Mouse (Mus musculus): ENCODE results near the gene Emd. TPM values are rescaled to one million over a fixed set of nuclear protein-coding genes. Genes with fewer than 3 reads are reported as not detected.

Emd gene
- polyA plus RNA-seq, 1 experiment from 2014 or later: 13.2 TPM

DNA sequence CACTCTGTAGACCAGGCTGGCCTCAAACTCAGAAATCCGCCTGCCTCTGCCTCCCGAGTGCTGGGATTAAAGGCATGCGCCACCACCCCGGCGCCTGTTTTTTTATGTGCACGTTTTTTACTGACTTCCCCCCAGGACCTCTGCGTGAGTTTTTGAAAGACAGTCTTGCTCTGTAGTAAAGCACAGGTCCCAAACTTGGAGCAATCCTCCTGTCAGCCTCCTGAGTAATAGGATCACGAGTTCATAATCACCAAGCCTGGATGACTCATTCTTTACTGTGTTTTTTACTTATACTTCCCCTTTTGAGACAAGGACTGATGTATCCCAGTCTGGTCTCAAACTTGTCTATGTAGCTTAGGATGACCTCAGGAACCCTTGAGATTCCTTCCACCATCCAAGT is 23.4 kb downstream of the Emd start:
- H3K27ac ChIP-seq (replicated peaks): no peak overlapping the region
- H3K36me3 ChIP-seq: no peaks in the 10 kb centered on the region
- no peak overlapping the region for H3K4me2 ChIP-seq
- H3K9ac ChIP-seq (replicated peaks): no peak overlapping the region
- no peak for ATAC-seq (ENCODE audit: low FRiP score)
- peaks cover 8% of the 10 kb centered on the region; the same call in 1 of the 2 replicates for H3K4me1 ChIP-seq
- no peak overlapping the region for H3K4me3 ChIP-seq (replicated peaks)
- WGBS: 76% methylated on average over 8 of the region's 8 CpGs
- no peaks in the 10 kb centered on the region for H3K9me3 ChIP-seq (replicated peaks)
- no peaks in the 10 kb centered on the region for H3K27me3 ChIP-seq (replicated peaks)

DNA sequence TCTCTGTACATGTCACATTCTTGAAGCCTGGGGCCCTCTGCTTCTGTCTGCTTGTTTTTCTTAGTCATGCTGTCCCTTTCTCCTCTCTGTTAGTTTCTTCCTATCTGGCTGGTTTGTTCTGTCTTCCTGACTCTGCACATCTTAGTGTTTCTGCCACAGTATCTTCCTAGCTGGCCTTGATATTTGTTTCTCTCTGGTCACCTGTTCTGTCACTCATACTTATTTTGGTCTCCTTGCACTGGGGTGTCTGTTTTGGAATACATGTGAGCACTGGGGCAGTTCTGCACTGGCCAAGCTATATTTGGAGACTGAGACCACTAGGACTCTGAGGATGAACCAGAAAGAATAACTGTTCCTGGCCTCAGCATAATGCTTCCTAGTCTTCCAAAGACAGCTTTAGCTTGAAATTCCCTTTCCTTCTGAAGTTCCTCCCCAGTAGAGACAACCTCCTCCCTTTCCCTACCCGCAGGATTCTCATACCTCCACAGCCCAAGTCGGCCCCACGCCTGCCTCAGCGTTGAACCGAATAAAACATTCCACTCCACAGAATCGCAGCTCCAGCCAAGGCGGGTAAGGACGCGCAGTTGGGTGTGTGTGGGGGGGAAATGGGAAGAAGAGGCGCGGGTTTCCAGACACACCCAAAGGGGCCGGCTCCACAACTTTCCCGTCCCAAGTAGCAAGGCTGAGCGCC is 26.7 kb downstream of the Emd start:
- WGBS: 17% methylated on average over 14 of the region's 14 CpGs
- peaks cover 19% of the 10 kb centered on the region for H3K4me1 ChIP-seq
- H3K27ac ChIP-seq (replicated peaks): peak overlapping the region; percentile 85; the same call in 1 of the 2 replicates
- peak overlapping the region; percentile 60 for H3K4me3 ChIP-seq (replicated peaks)
- peak; percentile 5; the same call in 1 of the 2 replicates for ATAC-seq (ENCODE audit: low FRiP score)
- peak overlapping the region; percentile 67 for H3K4me2 ChIP-seq
- H3K36me3 ChIP-seq: no peaks in the 10 kb centered on the region
- H3K9me3 ChIP-seq (replicated peaks): no peaks in the 10 kb centered on the region
- H3K27me3 ChIP-seq (replicated peaks): no peaks in the 10 kb centered on the region
- H3K9ac ChIP-seq (replicated peaks): peak overlapping the region; percentile 60

DNA sequence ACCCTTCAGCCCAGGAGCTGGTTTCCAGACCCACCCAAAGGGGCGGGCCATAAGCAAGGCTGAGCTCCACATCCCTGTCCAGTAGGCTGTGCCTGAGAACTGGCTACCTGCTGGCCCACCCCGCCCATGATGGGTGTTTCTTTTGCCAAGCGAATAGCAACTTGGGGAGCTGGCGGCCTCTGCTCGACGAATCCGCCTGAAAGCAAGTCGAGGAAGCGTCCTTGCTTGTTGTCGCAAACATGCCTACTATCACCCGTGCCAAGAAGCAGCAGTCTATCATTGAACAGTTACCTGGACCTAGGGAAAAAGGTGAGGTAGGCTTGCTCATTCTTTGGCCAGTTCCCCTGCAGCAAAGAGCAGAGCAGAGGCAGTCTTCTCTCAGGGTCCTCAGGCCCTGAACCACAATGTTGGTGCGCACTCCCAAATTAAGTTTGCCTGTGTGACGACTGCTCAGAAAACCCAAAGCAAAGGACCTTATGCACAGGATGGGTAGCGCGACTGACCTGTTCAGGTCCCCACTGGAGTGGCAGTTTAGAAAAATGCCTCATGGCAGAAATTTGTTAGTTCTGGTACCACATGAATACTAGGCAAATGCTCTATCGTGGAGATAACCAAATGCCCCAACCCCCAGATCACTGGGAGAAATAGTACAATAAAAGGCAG is 27.4 kb downstream of the Emd start, which contains the start of the genes Taz and Dnase1l1:
Gene Taz, plus strand, starts transcription at position 181 of the 663 bp plus-strand sequence.
Gene Dnase1l1, minus strand, starts transcription at position 606 of the 663 bp plus-strand sequence.
- Histone ChIP-seq H3K9ac (replicated peaks) (peak within 1 kb of the TSS; percentile 60), H3K4me2 (peak within 1 kb of the TSS; percentile 67), H3K36me3 (no peaks in the 10 kb centered on the region), H3K4me1 (peaks cover 19% of the 10 kb centered on the region), H3K9me3 (replicated peaks) (no peaks in the 10 kb centered on the region), H3K27me3 (replicated peaks) (no peaks in the 10 kb centered on the region), H3K4me3 (replicated peaks) (peak within 1 kb of the TSS; percentile 60), H3K27ac (replicated peaks) (peak within 1 kb of the TSS; percentile 85)
- peak; percentile 65 for ATAC-seq (ENCODE audit: low FRiP score)
- WGBS: 21% methylated on average over 16 of the region's 16 CpGs

DNA sequence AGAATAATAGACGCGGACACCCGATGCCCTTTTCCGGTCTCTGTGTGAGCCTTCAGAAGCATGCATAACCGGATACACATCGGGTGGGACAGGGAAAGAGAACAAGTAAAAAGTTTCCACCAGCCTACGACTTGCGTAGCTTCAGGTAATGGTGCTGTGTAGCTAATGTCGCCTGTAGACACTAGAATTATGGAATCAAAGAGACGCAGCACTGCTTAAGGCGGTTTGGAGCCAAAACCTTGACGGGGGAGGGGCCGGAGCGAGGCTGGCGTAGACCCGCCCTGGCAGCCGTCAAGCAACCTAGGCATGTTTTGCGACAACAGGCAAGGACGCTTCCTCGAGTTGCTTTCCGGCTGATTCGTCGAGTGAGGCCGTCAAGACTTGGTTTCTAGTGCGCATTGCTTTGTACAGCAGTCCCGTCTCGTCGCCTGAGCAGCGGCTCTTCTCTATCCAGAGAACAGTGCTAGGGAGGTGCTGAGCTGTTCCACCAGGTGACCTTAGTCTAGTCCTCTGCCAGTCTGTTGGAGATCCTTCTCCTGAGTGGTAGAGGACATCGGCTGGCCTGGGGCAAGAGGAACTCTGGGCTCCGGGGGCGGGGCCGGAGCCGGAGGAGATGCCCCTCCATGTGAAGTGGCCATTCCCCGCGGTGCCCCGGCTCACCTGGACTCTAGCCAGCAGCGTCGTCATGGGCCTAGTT is 28.1 kb downstream of the Emd start:
- 25% methylated on average over 39 of the region's 39 CpGs for WGBS
- peak overlapping the region; percentile 67 for H3K4me2 ChIP-seq
- H3K9ac ChIP-seq (replicated peaks): peak overlapping the region; percentile 60
- H3K4me3 ChIP-seq (replicated peaks): peak overlapping the region; percentile 60
- H3K9me3 ChIP-seq (replicated peaks): no peaks in the 10 kb centered on the region
- H3K27ac ChIP-seq (replicated peaks): peak overlapping the region; percentile 85
- peak; percentile 88 for ATAC-seq (ENCODE audit: low FRiP score)
- H3K4me1 ChIP-seq: peaks cover 19% of the 10 kb centered on the region
- H3K27me3 ChIP-seq (replicated peaks): no peaks in the 10 kb centered on the region
- no peaks in the 10 kb centered on the region for H3K36me3 ChIP-seq

DNA sequence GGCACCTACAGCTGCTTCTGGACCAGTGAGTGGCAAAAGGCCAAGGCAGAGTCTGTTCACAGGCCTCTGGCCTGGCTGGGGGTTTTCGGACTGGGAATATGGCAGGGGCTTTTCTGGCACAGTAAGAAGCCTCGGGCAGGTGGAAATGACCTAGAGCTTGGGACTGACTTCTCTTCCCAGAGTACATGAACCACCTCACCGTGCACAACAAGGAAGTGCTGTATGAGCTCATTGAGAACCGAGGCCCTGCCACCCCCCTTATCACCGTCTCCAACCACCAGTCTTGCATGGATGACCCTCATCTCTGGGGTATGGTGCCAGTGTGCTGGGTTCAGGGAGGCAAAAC is 28.6 kb downstream of the Emd start:
- Histone ChIP-seq H3K9me3 (replicated peaks) (no peaks in the 10 kb centered on the region), H3K9ac (replicated peaks) (peak overlapping the region; percentile 60), H3K27me3 (replicated peaks) (no peaks in the 10 kb centered on the region), H3K4me1 (peaks cover 19% of the 10 kb centered on the region), H3K36me3 (no peaks in the 10 kb centered on the region), H3K4me3 (replicated peaks) (peak overlapping the region; percentile 60), H3K4me2 (peak overlapping the region; percentile 67), H3K27ac (replicated peaks) (peak overlapping the region; percentile 85)
- 20% methylated on average over 5 of the region's 5 CpGs for WGBS
- ATAC-seq (ENCODE audit: low FRiP score): peak; percentile 49

DNA sequence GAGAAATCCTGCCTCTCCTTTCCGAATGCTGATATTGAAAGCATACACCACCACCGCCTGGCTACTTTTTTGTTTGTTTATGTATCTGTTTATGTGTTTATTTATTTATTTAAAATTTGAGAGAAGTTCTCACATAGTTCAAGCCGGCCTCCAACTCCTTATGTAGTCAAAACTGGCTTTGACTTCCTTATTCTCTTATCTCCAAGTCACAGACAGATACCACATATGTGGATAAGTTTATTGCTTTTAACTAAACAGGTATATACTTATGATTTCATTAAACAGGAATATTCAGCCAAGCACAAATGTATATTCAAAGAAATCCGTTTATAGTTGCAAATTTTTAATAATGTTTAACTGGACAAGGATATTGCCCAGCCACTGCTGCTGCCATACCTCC is 38.9 kb downstream of the Emd start:
- no peak for ATAC-seq (ENCODE audit: low FRiP score)
- no peak overlapping the region for H3K4me3 ChIP-seq (replicated peaks)
- no peaks in the 10 kb centered on the region for H3K27me3 ChIP-seq (replicated peaks)
- H3K9me3 ChIP-seq (replicated peaks): no peaks in the 10 kb centered on the region
- H3K9ac ChIP-seq (replicated peaks): no peak overlapping the region
- H3K27ac ChIP-seq (replicated peaks): no peak overlapping the region
- H3K4me1 ChIP-seq: peaks cover 5% of the 10 kb centered on the region
- H3K36me3 ChIP-seq: peaks cover 4% of the 10 kb centered on the region; the same call in 1 of the 2 replicates
- 77% methylated on average over 4 of the region's 4 CpGs for WGBS
- no peak overlapping the region for H3K4me2 ChIP-seq

DNA sequence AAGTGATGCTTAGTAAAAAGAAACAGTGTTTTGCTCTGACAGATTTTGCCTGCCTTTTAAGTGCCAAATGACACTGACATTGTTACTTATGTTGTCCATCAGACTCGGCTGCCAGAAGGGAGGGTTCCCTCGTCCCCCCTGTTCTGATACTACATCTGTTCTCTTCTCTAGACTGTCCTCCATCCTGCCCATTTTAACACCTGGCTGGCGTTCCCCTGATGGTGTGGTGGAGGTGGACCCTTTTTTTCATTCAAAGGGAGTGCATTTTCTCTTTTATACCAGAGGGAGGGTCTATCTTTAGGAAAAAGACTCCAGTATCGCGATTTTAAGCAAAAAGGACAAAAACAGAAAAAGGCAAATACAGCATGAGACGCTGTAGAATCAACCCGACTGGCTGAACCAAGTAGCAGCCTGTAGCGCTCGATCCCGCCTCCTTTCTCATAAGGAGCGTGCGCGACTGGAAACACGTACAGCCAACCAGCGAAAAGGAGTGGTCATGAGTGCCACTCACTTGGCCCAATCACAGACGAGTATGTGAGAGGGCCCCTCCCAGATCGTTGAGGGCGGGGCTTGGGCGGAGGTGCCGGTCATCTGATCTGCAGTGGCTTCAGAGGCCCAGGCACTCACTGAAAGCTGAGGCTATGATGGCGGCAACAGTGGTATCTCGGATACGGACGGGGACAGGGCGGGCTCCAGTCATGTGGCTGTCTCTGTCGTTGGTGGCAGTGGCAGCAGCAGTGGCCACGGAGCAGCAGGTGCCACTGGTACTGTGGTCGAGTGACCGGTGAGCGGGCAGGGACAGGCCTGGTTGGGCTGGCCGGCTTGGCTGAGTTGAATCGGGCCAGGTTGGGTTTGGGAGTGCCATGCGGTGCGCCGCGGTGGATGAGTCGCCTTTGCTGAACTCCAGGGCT is 42.3 kb downstream of the Emd start, which contains the start of gene Atp6ap1:
Gene Atp6ap1, plus strand, starts transcription at position 560 of the 911 bp plus-strand sequence.
- peak within 1 kb of the TSS; percentile 85 for H3K27ac ChIP-seq (replicated peaks)
- no peaks in the 10 kb centered on the region for H3K9me3 ChIP-seq (replicated peaks)
- H3K27me3 ChIP-seq (replicated peaks): no peaks in the 10 kb centered on the region
- WGBS: 19% methylated on average over 37 of the region's 37 CpGs
- H3K4me3 ChIP-seq (replicated peaks): peak within 1 kb of the TSS; percentile 64
- peak; percentile 98 for ATAC-seq (ENCODE audit: low FRiP score)
- peak within 1 kb of the TSS; percentile 64 for H3K4me2 ChIP-seq
- peaks cover 18% of the 10 kb centered on the region; the same call in 1 of the 2 replicates for H3K36me3 ChIP-seq
- H3K9ac ChIP-seq (replicated peaks): peak within 1 kb of the TSS; percentile 71
- peaks cover 12% of the 10 kb centered on the region for H3K4me1 ChIP-seq

DNA sequence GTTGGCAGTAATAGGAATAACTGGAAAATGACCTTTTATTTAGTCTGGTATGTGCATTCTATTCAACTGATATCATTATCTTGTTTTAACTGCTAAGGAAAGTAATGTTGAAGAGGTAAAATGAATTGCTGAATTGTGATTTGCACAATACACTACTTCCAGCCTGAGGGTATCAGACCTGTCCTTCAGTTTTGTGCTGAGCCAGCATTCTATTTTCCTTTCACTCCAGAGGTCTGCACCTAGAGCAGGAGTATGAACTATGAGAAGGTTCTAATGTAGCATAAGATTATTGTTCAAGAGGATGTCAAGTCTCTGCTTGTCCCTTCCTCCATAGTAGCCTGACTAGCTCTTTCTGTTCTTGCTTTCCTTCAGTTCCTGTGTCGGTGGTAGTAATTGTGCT is 43.9 kb downstream of the Emd start:
- Histone ChIP-seq H3K9ac (replicated peaks) (no peak overlapping the region), H3K4me1 (peaks cover 12% of the 10 kb centered on the region), H3K4me2 (0 out of 2 replicates have a peak overlapping the region, but pooled peaks have one; percentile 20), H3K27ac (replicated peaks) (no peak overlapping the region), H3K36me3 (peaks cover 34% of the 10 kb centered on the region), H3K27me3 (replicated peaks) (no peaks in the 10 kb centered on the region), H3K9me3 (replicated peaks) (no peaks in the 10 kb centered on the region), H3K4me3 (replicated peaks) (no peak overlapping the region)
- WGBS: 96% methylated on average over 1 of the region's 1 CpGs
- no peak for ATAC-seq (ENCODE audit: low FRiP score)

DNA sequence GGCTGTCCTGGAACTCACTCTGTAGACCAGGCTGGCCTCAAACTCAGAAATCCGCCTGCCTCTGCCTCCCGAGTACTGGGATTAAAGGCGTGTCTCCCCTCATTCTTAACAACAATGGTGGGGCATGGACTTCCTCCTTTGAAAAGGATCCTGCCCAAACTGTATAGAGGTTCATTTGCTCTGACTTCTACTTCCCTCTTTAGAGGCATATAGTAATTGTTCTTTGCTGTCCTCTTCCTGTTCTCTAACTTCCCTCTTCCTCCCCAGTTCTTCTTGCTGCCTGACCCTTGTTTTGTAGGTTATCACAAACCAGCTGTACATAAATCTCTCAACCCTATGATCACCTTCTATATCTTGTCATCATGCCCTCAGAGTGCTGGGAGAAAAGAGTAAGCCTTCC is 45.2 kb downstream of the Emd start:
- H3K36me3 ChIP-seq: peaks cover 37% of the 10 kb centered on the region
- H3K9me3 ChIP-seq (replicated peaks): no peaks in the 10 kb centered on the region
- 88% methylated on average over 3 of the region's 3 CpGs for WGBS
- no peaks in the 10 kb centered on the region for H3K27me3 ChIP-seq (replicated peaks)
- H3K4me1 ChIP-seq: peaks cover 15% of the 10 kb centered on the region
- no peak for ATAC-seq (ENCODE audit: low FRiP score)
- no peak overlapping the region for H3K4me2 ChIP-seq
- H3K9ac ChIP-seq (replicated peaks): no peak overlapping the region
- H3K4me3 ChIP-seq (replicated peaks): no peak overlapping the region
- H3K27ac ChIP-seq (replicated peaks): no peak overlapping the region

DNA sequence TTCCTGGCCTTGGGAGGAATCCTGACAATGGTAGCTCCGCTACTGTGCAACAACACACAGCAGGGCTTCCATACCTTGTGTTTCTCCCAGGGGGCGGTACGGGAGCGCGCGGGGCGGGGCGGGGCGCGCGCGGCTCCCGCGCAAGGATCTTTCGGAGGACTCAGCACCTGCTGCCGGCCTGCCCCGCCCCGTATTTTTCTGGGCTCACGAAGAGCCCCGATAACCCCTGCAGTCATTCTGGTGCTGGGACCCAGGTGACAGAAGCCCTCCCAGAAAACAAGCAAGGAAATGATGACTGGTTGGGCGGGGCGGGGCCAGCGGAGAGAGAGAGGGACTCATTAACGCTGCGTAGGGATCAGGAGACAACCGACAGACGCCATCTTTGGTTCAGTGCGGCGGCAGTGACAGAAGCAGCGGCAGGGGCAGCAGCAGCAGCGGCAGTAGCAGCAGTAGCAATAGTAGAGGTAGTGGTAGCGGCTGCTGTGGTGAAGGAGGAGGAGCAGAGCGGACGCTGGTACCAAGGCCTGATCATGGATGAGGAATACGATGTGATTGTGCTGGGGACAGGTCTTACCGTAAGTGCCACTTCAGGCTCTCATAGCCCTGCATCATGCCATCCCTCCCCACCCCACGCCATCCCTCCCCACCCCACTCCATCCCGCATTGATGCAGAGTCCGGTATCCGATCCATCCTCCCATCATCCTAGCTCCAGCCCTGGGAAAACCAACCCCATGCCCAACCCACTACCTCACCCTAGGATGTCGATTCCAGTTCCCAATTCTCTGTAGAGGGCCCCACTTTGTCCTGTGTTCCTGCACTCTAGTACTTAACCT is 50.6 kb downstream of the Emd start, which contains the start of gene Gdi1:
Gene Gdi1, plus strand, starts transcription at position 132 of the 834 bp plus-strand sequence.
- Histone ChIP-seq H3K27me3 (replicated peaks) (no peaks in the 10 kb centered on the region), H3K4me3 (replicated peaks) (peak within 1 kb of the TSS; percentile 54)
- WGBS: 14% methylated on average over 41 of the region's 41 CpGs

More for the DNA sequence above, 50.6 kb downstream of the Emd start, which contains the start of gene Gdi1:
- Histone ChIP-seq H3K4me2 (peak within 1 kb of the TSS; percentile 63), H3K36me3 (peaks cover 61% of the 10 kb centered on the region), H3K9me3 (replicated peaks) (no peaks in the 10 kb centered on the region), H3K9ac (replicated peaks) (peak within 1 kb of the TSS; percentile 61), H3K4me1 (peaks cover 31% of the 10 kb centered on the region), H3K27ac (replicated peaks) (peak within 1 kb of the TSS; percentile 93)
- peak; percentile 84 for ATAC-seq (ENCODE audit: low FRiP score)

Data from neural tube, embryonic 15.5 days (tissue).